Mouse (Mus musculus) CH12.LX (cell line): ENCODE results near the gene Gse1. TPM values are rescaled to one million over a fixed set of nuclear protein-coding genes. Genes with fewer than 3 reads are reported as not detected.

Source experiments
- DNase-seq: peaks from one replicate; pipeline ENCODE4 v3.0.0-alpha.2; 2013; ENCODE audit errors: extremely low read depth
- H3K27ac ChIP-seq: 2 replicates; pipeline ENCODE4 v1.5.1; 2012; ENCODE audit warnings: low read depth, mild to moderate bottlenecking, control low read depth, moderate library complexity; ENCODE audit not compliant: insufficient read depth
- H3K27me3 ChIP-seq: replicated peaks from 2 replicates; pipeline ENCODE3; 2012; ENCODE audit warnings: inconsistent platforms
- H3K36me3 ChIP-seq, 2 experiments: replicated peaks in 1 of 2; 2 replicates each; pipeline versions ENCODE3 to v1.6.1; 2012; ENCODE audit warnings: inconsistent platforms in 1 of 2, low read length in 1 of 2, mild to moderate bottlenecking in 1 of 2, mixed read lengths in 1 of 2, moderate library complexity in 1 of 2; ENCODE audit not compliant: control insufficient read depth in 1 of 2, insufficient read depth in 1 of 2
- H3K4me1 ChIP-seq, 2 experiments: 2 replicates each; pipeline ENCODE4 v1.6.1; 2012; ENCODE audit warnings: inconsistent platforms in 1 of 2, moderate library complexity in 1 of 2; ENCODE audit not compliant: insufficient read depth in 2 of 2, control insufficient read depth in 1 of 2
- H3K4me2 ChIP-seq: 2 replicates; pipeline ENCODE4 v1.6.1; 2012; ENCODE audit warnings: low read depth, mild to moderate bottlenecking, control low read depth; ENCODE audit not compliant: poor library complexity, insufficient read depth, severe bottlenecking
- H3K4me3 ChIP-seq, 3 experiments: fragments of 150-350 bp in 1 of 3; sonication (generic) in 1 of 3; replicated peaks in 1 of 3; 2 replicates each; pipeline versions ENCODE3 to v1.5.1; 2011 to 2012; ENCODE audit warnings: low read depth in 2 of 3, low read length in 2 of 3, mild to moderate bottlenecking in 2 of 3, moderate library complexity in 2 of 3, control low read depth in 1 of 3, improper control_type of control experiment in 1 of 3, inconsistent platforms in 1 of 3, mixed read lengths in 1 of 3; ENCODE audit not compliant: poor library complexity in 1 of 3
- H3K79me2 ChIP-seq: replicated peaks from 2 replicates; pipeline ENCODE4 v1.6.1; 2012; ENCODE audit warnings: mild to moderate bottlenecking, moderate library complexity; ENCODE audit not compliant: control insufficient read depth, poor library complexity, insufficient read depth, severe bottlenecking; ENCODE audit errors: extremely low read depth
- H3K9ac ChIP-seq: 2 replicates; pipeline ENCODE4 v1.6.1; 2012; ENCODE audit warnings: low read depth, mild to moderate bottlenecking, control low read depth, moderate library complexity; ENCODE audit not compliant: insufficient read depth
- H3K9me3 ChIP-seq: replicated peaks from 2 replicates; pipeline ENCODE3; 2012; ENCODE audit warnings: low read length, inconsistent platforms, mixed read lengths
- BHLHE40 ChIP-seq: IDR thresholded peaks from 2 replicates; pipeline ENCODE4 v1.6.1; 2011; ENCODE audit warnings: mild to moderate bottlenecking, low read depth, low read length, improper control_type of control experiment
- CHD1 ChIP-seq: IDR thresholded peaks from 2 replicates; pipeline ENCODE4 v1.6.1; 2012; ENCODE audit warnings: low read depth, low read length, improper control_type of control experiment, inconsistent platforms
- CHD2 ChIP-seq: IDR thresholded peaks from 2 replicates; pipeline ENCODE4 v1.6.1; 2011; ENCODE audit warnings: low read length, improper control_type of control experiment
- CTCF ChIP-seq, 2 experiments: IDR thresholded peaks in 1 of 2; conservative IDR thresholded peaks in 1 of 2; 2 replicates each; pipeline ENCODE4 v1.5.1; 2011 to 2012; ENCODE audit warnings: low read depth in 2 of 2, low read length in 2 of 2, improper control_type of control experiment in 1 of 2, inconsistent platforms in 1 of 2, mild to moderate bottlenecking in 1 of 2, moderate library complexity in 1 of 2
- JUND ChIP-seq: conservative IDR thresholded peaks from 2 replicates; pipeline ENCODE4 v1.6.1; 2011; ENCODE audit warnings: low read depth, low read length, improper control_type of control experiment
- KAT2A ChIP-seq: IDR thresholded peaks from 2 replicates; pipeline ENCODE4 v1.6.1; 2012; ENCODE audit warnings: low read length, improper control_type of control experiment, inconsistent platforms; ENCODE audit not compliant: insufficient replicate concordance
- MAFK ChIP-seq: IDR thresholded peaks from 2 replicates; pipeline ENCODE4 v1.6.1; 2011; ENCODE audit warnings: low read length, improper control_type of control experiment; ENCODE audit not compliant: insufficient replicate concordance
- MAX ChIP-seq: IDR thresholded peaks from 2 replicates; pipeline ENCODE4 v1.6.1; 2011; ENCODE audit warnings: low read length, improper control_type of control experiment
- MYC ChIP-seq: IDR thresholded peaks from 2 replicates; pipeline ENCODE4 v1.6.1; 2011; ENCODE audit warnings: low read depth, mild to moderate bottlenecking, improper control_type of control experiment, low read length
- POLR2A ChIP-seq: IDR thresholded peaks from 2 replicates; pipeline ENCODE4 v1.6.1; 2011; ENCODE audit warnings: low read depth, mild to moderate bottlenecking, improper control_type of control experiment, low read length
- POLR2AphosphoS2 ChIP-seq: IDR thresholded peaks from 2 replicates; pipeline ENCODE4 v1.6.1; 2011; ENCODE audit warnings: low read depth, low read length, improper control_type of control experiment
- RCOR1 ChIP-seq: conservative IDR thresholded peaks from 2 replicates; pipeline ENCODE4 v1.6.1; 2012; ENCODE audit warnings: low read depth, mild to moderate bottlenecking, inconsistent platforms, low read length, improper control_type of control experiment
- SIN3A ChIP-seq: IDR thresholded peaks from 2 replicates; pipeline ENCODE4 v1.6.1; 2012; ENCODE audit warnings: low read length, improper control_type of control experiment, inconsistent platforms
- SMC3 ChIP-seq: IDR thresholded peaks from 2 replicates; pipeline ENCODE4 v1.6.1; 2011; ENCODE audit warnings: low read depth, low read length, improper control_type of control experiment
- TBP ChIP-seq: conservative IDR thresholded peaks from 2 replicates; pipeline ENCODE4 v1.6.1; 2011; ENCODE audit warnings: low read depth, low read length, improper control_type of control experiment
- TCF12 ChIP-seq: IDR thresholded peaks from 2 replicates; pipeline ENCODE4 v1.6.1; 2014; ENCODE audit warnings: low read depth, mild to moderate bottlenecking, inconsistent platforms, low read length, improper control_type of control experiment
- ZC3H11A ChIP-seq: IDR thresholded peaks from 2 replicates; pipeline ENCODE4 v1.6.1; 2012; ENCODE audit warnings: low read depth, mild to moderate bottlenecking, inconsistent platforms, low read length, improper control_type of control experiment
- ZKSCAN1 ChIP-seq: IDR thresholded peaks from 2 replicates; pipeline ENCODE4 v1.6.1; 2012; ENCODE audit warnings: low read depth, inconsistent platforms, low read length, improper control_type of control experiment, borderline replicate concordance
- dilution Hi-C: fragments of 300-500 bp; cut with MboI; formaldehyde crosslinking; loops from 2 replicates; pipeline ENCODE4 v1.14.3; 2020; ENCODE audit warnings: low sequenced_read_pairs; ENCODE audit not compliant: extremely low pct_unique_long_range_greater_than_20kb, extremely low pct_ligation_motif_present
- in situ Hi-C: fragments of 300-500 bp; cut with MboI; formaldehyde crosslinking; loops from 3 replicates; pipeline ENCODE4 v1.14.3; 2019; ENCODE audit warnings: low sequenced_read_pairs, low pct_ligation_motif_present, low pct_unique_long_range_greater_than_20kb, mixed read lengths
- polyA plus RNA-seq: library from polyadenylated mRNA; unstranded; fragments of >175 nt; gene quantifications from 2 replicates; pipeline ENCODE4 v1.2.1, GENCODE M21; 2012; ENCODE audit warnings: low read depth; ENCODE audit not compliant: insufficient read length
- total RNA-seq, 2 experiments: library from RNA; depleted of rRNA; stranded (reverse); fragments of 300-350 nt in 1 of 2; fragments of >200 nt in 1 of 2; gene quantifications; 2 replicates each; pipeline ENCODE4 v1.2.3; 2012 to 2014

Gene Gse1
- total and polyA plus RNA-seq, 3 experiments, result 1.3 to 9.8 (median 8.5) TPM

DNA sequence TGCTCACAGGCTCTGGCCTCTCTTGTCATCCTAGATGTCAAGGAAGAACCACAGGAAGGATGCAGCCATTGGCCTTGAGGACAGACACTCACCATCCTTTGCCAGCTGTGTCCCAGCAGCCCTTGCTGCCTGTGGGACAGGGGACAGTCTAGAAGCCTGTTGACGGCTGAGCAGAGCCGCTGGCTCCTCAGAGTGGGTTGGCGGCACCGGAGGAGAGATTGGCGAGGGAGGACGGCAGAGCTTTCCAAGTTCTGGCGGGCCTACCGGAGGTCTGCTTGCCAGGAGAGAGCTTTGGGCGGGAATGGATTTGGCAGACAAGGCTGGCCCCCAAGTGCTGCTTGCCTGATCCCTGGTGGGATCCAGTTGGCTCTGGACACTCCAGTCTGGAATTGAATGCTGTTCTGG, 165.6 kb downstream of the Gse1 start:
- in situ Hi-C loops (no loop called here), dilution Hi-C loops (no loop called here)
- no peaks in the 10 kb centered on the region for H3K36me3 ChIP-seq
- H3K27ac ChIP-seq, result no peak overlapping the region
- H3K4me1 ChIP-seq, result peaks cover 16 to 58% of the 10 kb centered on the region in 2 experiments
- H3K27me3 ChIP-seq, result peaks cover 3% of the 10 kb centered on the region
- H3K9me3 ChIP-seq, result peaks cover 5% of the 10 kb centered on the region
- H3K4me2 ChIP-seq, result no peak overlapping the region
- no peak for DNase-seq
- no peak overlapping the region for H3K9ac ChIP-seq
- H3K4me3 ChIP-seq, result no peak overlapping the region
- TF ChIP-seq TBP (no peak), MAX (no peak), SIN3A (no peak), CHD2 (no peak), SMC3 (no peak), POLR2AphosphoS2 (no peak), KAT2A (no peak), BHLHE40 (no peak), RCOR1 (no peak), POLR2A (no peak), MYC (no peak), JUND (no peak), MAFK (no peak), CHD1 (no peak), ZC3H11A (no peak)
- H3K79me2 ChIP-seq, result no peaks in the 10 kb centered on the region

DNA sequence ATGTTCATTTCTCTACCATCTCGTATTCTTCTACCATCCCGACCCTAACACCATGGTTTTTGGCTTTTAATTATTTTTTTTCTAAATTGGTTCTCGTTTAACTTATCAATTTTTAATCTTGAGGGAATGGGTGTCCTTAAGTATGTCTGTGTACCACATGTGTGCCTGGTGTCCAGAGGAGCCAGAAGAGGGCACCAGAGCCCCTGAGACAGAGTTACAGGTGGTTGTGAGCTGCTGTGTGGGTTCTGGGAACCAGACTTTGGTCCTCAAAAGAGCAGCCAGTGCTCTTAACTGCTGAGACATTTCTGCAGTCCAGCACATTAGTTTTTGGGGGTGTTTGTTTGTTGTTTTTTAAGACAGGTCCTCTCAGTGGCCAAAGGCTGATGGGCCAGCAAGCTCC, 167.6 kb downstream of the Gse1 start:
- peaks cover 7 to 37% of the 10 kb centered on the region in 2 experiments for H3K4me1 ChIP-seq
- H3K36me3 ChIP-seq, result no peaks in the 10 kb centered on the region
- H3K27ac ChIP-seq, result no peak overlapping the region
- H3K9me3 ChIP-seq, result peaks cover 5% of the 10 kb centered on the region
- in situ Hi-C loops, result no loop called here
- no peak overlapping the region for H3K4me3 ChIP-seq
- H3K27me3 ChIP-seq, result peaks cover 4% of the 10 kb centered on the region
- TF ChIP-seq CTCF (conservative IDR thresholded peaks at IDR 0.05 in 1 of 2, IDR thresholded peaks at IDR 0.05 in 1 of 2; ENCODE audit: low read depth in 2 of 2, low read length in 2 of 2) (peak in 1 of 2 experiments; percentile 33; a peak in 2 of 4 replicates), TCF12 (no peak), TBP (no peak), ZKSCAN1 (no peak)
- no peak overlapping the region for H3K4me2 ChIP-seq
- no peaks in the 10 kb centered on the region for H3K79me2 ChIP-seq
- dilution Hi-C loops, result no loop called here
- no peak for DNase-seq
- H3K9ac ChIP-seq, result no peak overlapping the region
